Mouse (Mus musculus) small intestine, adult 10 weeks (tissue): ENCODE data around the gene Ttc34. TPM values are rescaled to one million over a fixed set of nuclear protein-coding genes. Genes with fewer than 3 reads are reported as not detected.

ENCODE experiments used
- polyA plus RNA-seq: library from polyadenylated mRNA; stranded (reverse); fragments of 350-450 nt; fragmentation: Illumina TruSeq; extraction: RNeasy Lipid Tissue Mini Kit (QIAGEN cat#74804); gene quantifications from one replicate; pipeline ENCODE4 v1.2.3, GENCODE M21; 2014; ENCODE audit warnings: low replicate concordance

Ttc34 gene
- polyA plus RNA-seq = not detected

GRCm38 (mm10) chr4:154837170-154837569, at the start of gene Ttc34:
Ttc34 (plus strand) TSS chr4:154837459.

GRCm38 (mm10) chr4:154869440-154869839, 32.2 kb downstream of the Ttc34 start, which contains the start of gene Mmel1:
Mmel1 (plus strand) TSS chr4:154869585.

GRCm38 (mm10) chr4:154898506-154899446, 61.5 kb downstream of the Ttc34 start, which contains the start of gene Fam213b:
Fam213b (minus strand) TSS chr4:154899135.

Other genes with a start within 250 kb of the Ttc34 start
- gene Prdm16, start 200.6 kb upstream of the Ttc34 start, polyA plus RNA-seq = 4.3 TPM
- gene Actrt2, start 169.6 kb upstream of the Ttc34 start, polyA plus RNA-seq = not detected
- gene Mmel1, start 32.1 kb downstream of the Ttc34 start, polyA plus RNA-seq = not detected
- 3.3 TPM for gene Fam213b, start 61.7 kb downstream of the Ttc34 start, polyA plus RNA-seq
- gene Tnfrsf14, start 91.1 kb downstream of the Ttc34 start, polyA plus RNA-seq = not detected
- not detected for gene Hes5, start 123.5 kb downstream of the Ttc34 start, polyA plus RNA-seq
- 1.3 TPM for gene Pank4, start 126.7 kb downstream of the Ttc34 start, polyA plus RNA-seq
- gene Plch2, start 219.3 kb downstream of the Ttc34 start, polyA plus RNA-seq = 0.26 TPM
- 2.1 TPM for gene Pex10, start 229.6 kb downstream of the Ttc34 start, polyA plus RNA-seq
- 315 TPM for gene Rer1, start 248.9 kb downstream of the Ttc34 start, polyA plus RNA-seq
- gene Morn1, start 249.1 kb downstream of the Ttc34 start, polyA plus RNA-seq = not detected